Mouse (Mus musculus) heart, adult 2 months (tissue): ENCODE data around the gene Sept10.

Experiments used
- CTCF ChIP-seq: fragments of 200-600 bp; IDR thresholded peaks from 2 replicates; pipeline ENCODE4 v1.8.1; 2022; ENCODE audit warnings: antibody characterized with exemption, mild to moderate bottlenecking, moderate library complexity
- EP300 ChIP-seq: fragments of 200-500 bp; IDR thresholded peaks from 2 replicates; pipeline ENCODE4 v1.6.1; 2011; ENCODE audit warnings: low read depth, low read length, control low read depth; ENCODE audit not compliant: insufficient read depth

DNA sequence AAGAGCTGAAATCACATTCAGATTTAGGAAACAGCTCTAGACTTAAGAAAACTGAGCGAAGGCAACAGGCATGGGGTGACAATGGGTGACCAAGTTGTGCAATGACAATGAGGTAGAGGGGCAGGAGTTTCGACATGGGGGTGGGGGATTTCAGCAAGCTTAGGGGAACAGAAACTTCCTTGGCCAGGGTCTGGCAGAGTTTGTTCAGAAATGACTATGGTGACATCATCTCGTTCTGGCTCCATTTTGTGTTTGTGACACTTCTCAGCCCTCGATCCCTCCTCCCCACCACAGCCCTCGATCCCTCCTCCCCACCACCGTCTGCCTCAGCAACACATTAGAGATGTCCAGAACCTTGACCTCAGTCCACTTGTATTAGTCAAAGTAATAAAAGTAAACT, 14.8 kb upstream of the Sept10 start:
- TF ChIP-seq CTCF (no peak), EP300 (no peak)
